Mouse (Mus musculus) cortical plate, adult 2 months (tissue): Measurements from ENCODE around the gene Galnt5. TPM values are rescaled to one million over a fixed set of nuclear protein-coding genes. Genes with fewer than 3 reads are reported as not detected.

Experiments used
- H3K27ac ChIP-seq: fragments of 200-500 bp; 2 replicates; pipeline ENCODE4 v1.5.1; 2012; ENCODE audit warnings: low read length, control low read depth, inconsistent platforms; ENCODE audit not compliant: insufficient read depth
- H3K4me1 ChIP-seq: fragments of 200-500 bp; 2 replicates; pipeline ENCODE4 v1.6.1; 2011; ENCODE audit warnings: low read length; ENCODE audit not compliant: control insufficient read depth, insufficient read depth
- H3K4me3 ChIP-seq: fragments of 200-500 bp; 2 replicates; pipeline ENCODE4 v1.5.1; 2011; ENCODE audit warnings: mild to moderate bottlenecking, low read length, control low read depth; ENCODE audit not compliant: insufficient read depth
- CTCF ChIP-seq: fragments of 200-500 bp; IDR thresholded peaks from 2 replicates; pipeline ENCODE4 v1.5.1; 2011; ENCODE audit warnings: mild to moderate bottlenecking, control low read depth, low read length; ENCODE audit not compliant: insufficient read depth; ENCODE audit errors: extremely low read depth
- POLR2A ChIP-seq: fragments of 200-500 bp; IDR thresholded peaks from 2 replicates; pipeline ENCODE4 v1.6.1; 2011; ENCODE audit warnings: mild to moderate bottlenecking, low read length, control low read depth; ENCODE audit not compliant: insufficient read depth; ENCODE audit errors: extremely low read depth
- polyA plus RNA-seq: library from polyadenylated mRNA; depleted of rRNA; stranded (reverse); fragments of >200 nt; gene quantifications from 2 replicates; pipeline ENCODE4 v1.2.3, GENCODE M21; 2012; rRNA removed

Galnt5 gene
- polyA plus RNA-seq, 1 experiment, result 0.02 TPM

GRCm38 (mm10) chr2:58035635-58036034 lies 38.0 kb downstream of the Galnt5 start:
- H3K27ac ChIP-seq, result no peak overlapping the region
- TF ChIP-seq POLR2A, result no peak
- no peak for TF ChIP-seq CTCF

GRCm38 (mm10) chr2:58036926-58037325 lies 39.2 kb downstream of the Galnt5 start:
- no peaks in the 10 kb centered on the region for H3K4me1 ChIP-seq
- no peak overlapping the region for H3K4me3 ChIP-seq
- no peak overlapping the region for H3K27ac ChIP-seq

More at GRCm38 (mm10) chr2:58035635-58036034, 38.0 kb downstream of the Galnt5 start:
- Histone ChIP-seq H3K4me3 (no peak overlapping the region), H3K4me1 (no peaks in the 10 kb centered on the region)

GRCm38 (mm10) chr2:58041867-58042266 lies 44.2 kb downstream of the Galnt5 start:
- Histone ChIP-seq H3K4me3 (no peak overlapping the region), H3K27ac (no peak overlapping the region), H3K4me1 (no peaks in the 10 kb centered on the region)
- no peak for TF ChIP-seq POLR2A
- no peak for TF ChIP-seq CTCF

More at GRCm38 (mm10) chr2:58036926-58037325, 39.2 kb downstream of the Galnt5 start:
- TF ChIP-seq CTCF, result no peak
- TF ChIP-seq POLR2A, result no peak

- no peaks in the 10 kb centered on the region for H3K4me1 ChIP-seq
- peak within 1 kb of the TSS; percentile 74 for H3K27ac ChIP-seq
- no peak for TF ChIP-seq CTCF
- TF ChIP-seq POLR2A, result no peak
- H3K4me3 ChIP-seq, result peak within 1 kb of the TSS; percentile 38
These were observed 55.3 kb downstream of the Galnt5 start, which contains the start of gene Ermn for GRCm38 (mm10) chr2:58052821-58053581. Gene Ermn (minus strand): TSS chr2:58052864.

DNA sequence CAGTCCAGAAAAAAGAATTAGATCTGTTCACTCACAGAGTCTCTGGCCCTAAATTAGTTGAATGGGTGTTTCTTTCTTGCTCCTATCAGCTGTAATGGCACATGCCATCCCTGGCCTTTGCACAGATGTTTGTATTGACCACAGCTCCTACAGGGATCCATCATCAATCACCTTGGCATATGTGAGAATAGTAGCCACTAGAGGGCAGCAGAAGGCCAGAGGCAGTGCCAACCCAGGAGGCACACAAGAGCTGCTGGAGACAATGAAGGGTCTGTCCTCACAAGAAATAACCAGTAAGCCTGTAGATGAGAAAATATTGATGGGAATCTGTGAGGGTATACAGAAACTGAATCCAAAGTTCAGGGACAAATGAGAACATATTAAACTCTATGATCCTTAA lies 57.7 kb downstream of the Galnt5 start:
- TF ChIP-seq CTCF, result peak; percentile 88
- TF ChIP-seq POLR2A, result no peak
- Histone ChIP-seq H3K4me1 (no peaks in the 10 kb centered on the region), H3K27ac (no peak overlapping the region), H3K4me3 (no peak overlapping the region)

DNA sequence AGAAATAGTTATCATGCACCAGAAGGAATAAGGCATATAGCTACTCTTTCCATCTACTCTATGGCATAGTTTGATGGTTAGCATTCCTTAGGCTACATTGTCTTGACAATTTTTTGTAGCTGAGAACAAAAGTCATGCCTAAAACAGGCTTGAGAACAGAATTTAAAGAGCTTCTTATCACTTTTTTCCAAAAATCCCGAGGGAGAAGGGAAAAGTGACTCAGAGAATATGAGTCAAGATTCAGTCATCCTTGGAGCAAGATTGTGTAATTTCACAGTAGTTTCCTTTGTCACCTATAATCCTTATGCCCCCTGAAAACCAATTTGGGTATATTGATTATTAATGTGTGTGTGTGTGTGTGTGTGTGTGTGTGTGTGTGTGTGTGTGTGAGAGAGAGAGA lies 82.2 kb downstream of the Galnt5 start:
- Histone ChIP-seq H3K4me1 (no peaks in the 10 kb centered on the region), H3K4me3 (no peak overlapping the region), H3K27ac (no peak overlapping the region)
- TF ChIP-seq CTCF (no peak), POLR2A (no peak)

DNA sequence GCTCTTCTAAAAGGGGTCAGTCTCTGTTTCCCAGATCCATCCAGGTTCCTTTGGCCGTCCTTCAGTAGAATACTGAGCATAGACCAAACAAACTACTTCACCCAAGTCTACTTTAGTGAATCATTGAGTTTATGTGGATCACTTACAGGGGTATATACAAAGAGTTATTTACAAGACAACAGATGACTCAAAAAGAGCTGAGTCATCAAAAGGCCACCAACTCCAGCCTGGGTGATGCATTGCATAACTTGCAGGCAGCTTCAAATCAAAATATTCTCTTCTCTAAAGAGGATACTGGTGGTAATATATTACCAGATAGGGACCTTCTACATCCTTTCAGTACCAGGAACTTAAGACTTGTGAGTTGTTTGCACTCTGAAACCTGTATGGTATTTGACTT lies 88.7 kb downstream of the Galnt5 start:
- no peak overlapping the region for H3K27ac ChIP-seq
- TF ChIP-seq CTCF (no peak), POLR2A (no peak)
- H3K4me1 ChIP-seq, result no peaks in the 10 kb centered on the region
- no peak overlapping the region for H3K4me3 ChIP-seq

DNA sequence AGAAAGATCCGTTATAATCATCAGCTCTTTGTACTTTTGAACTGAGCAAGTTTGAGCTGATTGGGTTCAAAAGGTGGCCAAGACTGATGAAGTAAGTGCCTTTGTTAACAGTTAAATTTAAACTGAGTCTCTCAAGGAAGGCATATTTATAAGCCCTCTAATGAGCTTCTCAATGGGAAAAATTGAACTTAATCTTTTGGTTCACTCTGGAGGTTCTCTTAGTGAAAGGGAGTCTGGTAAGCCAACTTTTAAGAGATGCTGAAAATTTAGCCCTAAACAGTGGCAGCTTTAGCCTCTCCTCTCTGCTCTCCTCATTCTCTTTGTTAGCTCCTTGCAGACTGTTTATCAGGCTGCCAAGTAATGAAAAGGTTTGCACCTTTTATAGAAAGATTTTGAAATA lies 97.1 kb downstream of the Galnt5 start:
- H3K27ac ChIP-seq, result no peak overlapping the region
- TF ChIP-seq POLR2A (no peak), CTCF (no peak)
- no peaks in the 10 kb centered on the region for H3K4me1 ChIP-seq
- H3K4me3 ChIP-seq, result no peak overlapping the region

Other genes starting within 250 kb of the Galnt5 start
- gene Ermn, start 55.0 kb downstream of the Galnt5 start, polyA plus RNA-seq, result 35.0 and 45.9 TPM in 2 replicates
- gene Cytip, start 197.6 kb downstream of the Galnt5 start, polyA plus RNA-seq, result 0.08 and 0.45 TPM in 2 replicates